8 mouse cellular contexts compared by ENCODE assay signal in genomic region chr2:32581450-32582095, GRCm38 (mm10). TPM values are rescaled to one million over a fixed set of nuclear protein-coding genes. Genes with fewer than 3 reads are reported as not detected.
DNase-seq lines count a peak whose midpoint lies in the region; ATAC-seq and TF ChIP-seq lines count a peak whose summit lies in the region.

No protein-coding gene starts in this region.

- H3K4me1 ChIP-seq in erythroblast, embryonic 14.5 days (ENCODE audit: control insufficient read depth): peaks cover 30% of the 10 kb centered on the region
- peaks cover 4% of the 10 kb centered on the region for H3K4me1 ChIP-seq in lung, adult 2 months (ENCODE audit: control insufficient read depth, insufficient read depth, low read length)
- H3K4me1 ChIP-seq in olfactory bulb, adult 2 months (ENCODE audit: control insufficient read depth, insufficient read depth, low read length): peaks cover 7% of the 10 kb centered on the region

- 39% methylated on average over 19 of the region's 19 CpGs for WGBS in lung, adult 2 months
- 34% methylated on average over 19 of the region's 19 CpGs for WGBS in olfactory bulb, adult 2 months

- peak; percentile 78 to 80 for DNase-seq in cerebellum, postnatal 10 days
- peak; percentile 72 to 76 for DNase-seq in frontal cortex, postnatal 14 days (ENCODE audit: low spot score in 2 of 2)
- DNase-seq in layer of hippocampus, adult 9-11 months: peak; percentile 71
- peak; percentile 62 for DNase-seq in lung, adult 2 months
- no peak for DNase-seq in Muller cell, postnatal 12 days (ENCODE audit: inconsistent ontology term)

- H3K27me3 ChIP-seq in erythroblast, embryonic 14.5 days (ENCODE audit: control insufficient read depth): peaks cover 40% of the 10 kb centered on the region

- no peak for ATAC-seq in erythroblast, adult 5-6 weeks (replicated peaks; ENCODE audit: low FRiP score, poor library complexity, severe bottlenecking)

- H3K4me3 ChIP-seq in erythroblast, embryonic 14.5 days (replicated peaks): peak overlapping the region; percentile 29
- H3K4me3 ChIP-seq in lung, adult 2 months (replicated peaks; ENCODE audit: extremely low read depth, low read depth, low read length): no peak overlapping the region
- peak overlapping the region; percentile 25; the same call in 1 of the 2 replicates for H3K4me3 ChIP-seq in olfactory bulb, adult 2 months (ENCODE audit: insufficient read depth, low read depth, low read length)

- TF ChIP-seq POLR2A in lung, adult 2 months (IDR thresholded peaks at IDR 0.05; ENCODE audit: borderline replicate concordance, extremely low read depth, low read depth, low read length): no peak
- no peak for TF ChIP-seq POLR2A in olfactory bulb, adult 2 months (IDR thresholded peaks at IDR 0.05; ENCODE audit: insufficient read depth, low read depth, low read length)

- TF ChIP-seq CTCF in lung, adult 2 months (IDR thresholded peaks at IDR 0.05; ENCODE audit: insufficient read depth, low read length): no peak
- no peak for TF ChIP-seq CTCF in olfactory bulb, adult 2 months (IDR thresholded peaks at IDR 0.05; ENCODE audit: insufficient read depth, low read depth, low read length)

- H3K9me3 ChIP-seq in erythroblast, embryonic 14.5 days (ENCODE audit: control insufficient read depth, low read length): no peaks in the 10 kb centered on the region

- H3K36me3 ChIP-seq in erythroblast, embryonic 14.5 days (ENCODE audit: control insufficient read depth): no peaks in the 10 kb centered on the region

- no peak overlapping the region for H3K27ac ChIP-seq in olfactory bulb, adult 2 months (ENCODE audit: insufficient read depth, low read depth, low read length)

RNA-seq across cellular contexts. Expression of gene St6galnac4, which starts 5.3 kb away (rescaled TPM):
- polyA plus RNA-seq in erythroblast, embryonic 14.5 days (2012): 0.21 and 0.30 TPM in 2 replicates
- 8.8 and 9.4 TPM in 2 replicates for total RNA-seq in erythroblast, adult 5-6 weeks (2015; ENCODE audit: low replicate concordance)
- 3.8 and 4.9 TPM in 2 replicates for total RNA-seq in erythroblast, adult 5-6 weeks (2017; ENCODE audit: low replicate concordance)
- polyA plus RNA-seq in lung, adult 2 months (2012; rRNA removed): 39.5 and 40.4 TPM in 2 replicates
- not detected in 2 replicates for polyA plus RNA-seq in olfactory bulb, adult 2 months (2012; ENCODE audit: insufficient read depth, insufficient read length, low replicate concordance, missing spikeins)

RNA-seq across cellular contexts. Expression of gene 9430097D07Rik, which starts 6.1 kb away (rescaled TPM):
- not detected in 2 replicates for polyA plus RNA-seq in erythroblast, embryonic 14.5 days (2012)
- not detected in 2 replicates for total RNA-seq in erythroblast, adult 5-6 weeks (2015; ENCODE audit: low replicate concordance)
- total RNA-seq in erythroblast, adult 5-6 weeks (2017; ENCODE audit: low replicate concordance): not detected in 2 replicates
- polyA plus RNA-seq in lung, adult 2 months (2012; rRNA removed): not detected in 2 replicates
- polyA plus RNA-seq in olfactory bulb, adult 2 months (2012; ENCODE audit: insufficient read depth, insufficient read length, low replicate concordance, missing spikeins): not detected in 2 replicates

RNA-seq across cellular contexts. Expression of gene Pip5kl1, which starts 7.0 kb away (rescaled TPM):
- not detected in 2 replicates for polyA plus RNA-seq in erythroblast, embryonic 14.5 days (2012)
- not detected in 2 replicates for total RNA-seq in erythroblast, adult 5-6 weeks (2015; ENCODE audit: low replicate concordance)
- 1.9 TPM in 1 of 2 replicates, not detected in the other for total RNA-seq in erythroblast, adult 5-6 weeks (2017; ENCODE audit: low replicate concordance)
- polyA plus RNA-seq in lung, adult 2 months (2012; rRNA removed): 0.12 and 0.55 TPM in 2 replicates
- not detected in 2 replicates for polyA plus RNA-seq in olfactory bulb, adult 2 months (2012; ENCODE audit: insufficient read depth, insufficient read length, low replicate concordance, missing spikeins)

RNA-seq across cellular contexts. Expression of gene Dpm2, which starts 10.9 kb away (rescaled TPM):
- polyA plus RNA-seq in erythroblast, embryonic 14.5 days (2012): 1.2 and 1.7 TPM in 2 replicates
- total RNA-seq in erythroblast, adult 5-6 weeks (2015; ENCODE audit: low replicate concordance): 26.9 and 41.0 TPM in 2 replicates
- total RNA-seq in erythroblast, adult 5-6 weeks (2017; ENCODE audit: low replicate concordance): 8.6 and 18.2 TPM in 2 replicates
- 116 and 118 TPM in 2 replicates for polyA plus RNA-seq in lung, adult 2 months (2012; rRNA removed)
- not detected in 2 replicates for polyA plus RNA-seq in olfactory bulb, adult 2 months (2012; ENCODE audit: insufficient read depth, insufficient read length, low replicate concordance, missing spikeins)

RNA-seq across cellular contexts. Expression of gene St6galnac6, which starts 17.9 kb away (rescaled TPM):
- polyA plus RNA-seq in erythroblast, embryonic 14.5 days (2012): 0.52 and 0.89 TPM in 2 replicates
- total RNA-seq in erythroblast, adult 5-6 weeks (2015; ENCODE audit: low replicate concordance): 0.77 and 3.3 TPM in 2 replicates
- 2.1 and 2.5 TPM in 2 replicates for total RNA-seq in erythroblast, adult 5-6 weeks (2017; ENCODE audit: low replicate concordance)
- polyA plus RNA-seq in lung, adult 2 months (2012; rRNA removed): 59.0 and 59.8 TPM in 2 replicates
- not detected in 2 replicates for polyA plus RNA-seq in olfactory bulb, adult 2 months (2012; ENCODE audit: insufficient read depth, insufficient read length, low replicate concordance, missing spikeins)

Comparison
In these comparisons a context has a peak if more than half of its experiments do, and no peak if none do; other contexts are left out.
1. RNA of gene St6galnac4, which starts 5.3 kb away (polyA plus RNA-seq): not detected in olfactory bulb, adult 2 months and 39.5 to 40.4 TPM in lung, adult 2 months; 0.21 to 0.30 TPM in erythroblast, embryonic 14.5 days; every median in the first group is over 10 times any median in the second.